Mouse (Mus musculus) heart, adult 2 months (tissue): ENCODE data around the gene Cdca3.

Source experiments
- CTCF ChIP-seq: fragments of 200-600 bp; IDR thresholded peaks from 2 replicates; pipeline ENCODE4 v1.8.1; 2022; ENCODE audit warnings: antibody characterized with exemption, mild to moderate bottlenecking, moderate library complexity
- EP300 ChIP-seq: fragments of 200-500 bp; IDR thresholded peaks from 2 replicates; pipeline ENCODE4 v1.6.1; 2011; ENCODE audit warnings: low read depth, low read length, control low read depth; ENCODE audit not compliant: insufficient read depth
- POLR2A ChIP-seq: fragments of 200-500 bp; IDR thresholded peaks from 2 replicates; pipeline ENCODE4 v1.6.1; 2011; ENCODE audit warnings: mild to moderate bottlenecking, low read depth, low read length, control low read depth; ENCODE audit not compliant: insufficient read depth

DNA sequence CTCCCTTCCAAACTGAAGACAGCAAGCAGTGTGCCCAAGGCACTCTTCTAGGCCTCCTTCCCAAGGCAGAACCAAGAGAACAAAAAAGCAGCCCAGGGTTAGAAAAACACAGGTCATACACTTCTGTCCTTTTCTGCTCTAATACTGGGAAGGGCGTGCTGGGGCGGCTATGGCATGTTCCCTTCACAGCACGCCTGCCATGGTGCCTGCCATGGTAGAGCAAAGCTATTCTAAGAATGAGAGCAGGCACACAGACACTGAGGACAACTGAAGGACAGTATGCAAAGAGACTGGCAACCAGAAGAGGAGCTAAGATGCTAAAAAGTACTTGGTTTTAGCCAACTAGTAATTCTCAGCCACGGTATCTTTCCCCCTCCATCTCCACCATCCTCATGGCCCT, 7.3 kb upstream of the Cdca3 start:
- no peak for TF ChIP-seq EP300
- no peak for TF ChIP-seq CTCF
- TF ChIP-seq POLR2A: no peak
